Mouse (Mus musculus) limb, embryonic 12.5 days (tissue): ENCODE measurements around the gene Nyap1. TPM values are rescaled to one million over a fixed set of nuclear protein-coding genes. Genes with fewer than 3 reads are reported as not detected.

ENCODE experiments used
- ATAC-seq: fragments of 200-750 bp; cut with Nextera tagmentation; 2 replicates; pipeline ENCODE4 v1.8.0; 2017; ENCODE audit warnings: low read depth, moderate TSS enrichment; ENCODE audit not compliant: insufficient number of reproducible peaks, insufficient read depth, low FRiP score, low TSS enrichment
- H3K27ac ChIP-seq: fragments of 300-500 bp; sonication (generic); 2 replicates; pipeline ENCODE4 v1.5.1; 2016; ENCODE audit warnings: mild to moderate bottlenecking, moderate library complexity
- H3K27me3 ChIP-seq: fragments of 300-500 bp; sonication (generic); 2 replicates; pipeline ENCODE4 v1.6.1; 2016; ENCODE audit warnings: mild to moderate bottlenecking, moderate library complexity
- H3K36me3 ChIP-seq: fragments of 300-500 bp; sonication (generic); 2 replicates; pipeline ENCODE4 v1.6.1; 2016; ENCODE audit warnings: mild to moderate bottlenecking, moderate library complexity
- H3K4me1 ChIP-seq: fragments of 300-500 bp; sonication (generic); replicated peaks from 2 replicates; pipeline ENCODE4 v1.6.1; 2016
- H3K4me2 ChIP-seq: fragments of 300-500 bp; sonication (generic); 2 replicates; pipeline ENCODE4 v1.6.1; 2016; ENCODE audit warnings: mild to moderate bottlenecking, moderate library complexity
- H3K4me3 ChIP-seq: fragments of 300-500 bp; sonication (generic); replicated peaks from 2 replicates; pipeline ENCODE4 v1.5.1; 2016; ENCODE audit warnings: mild to moderate bottlenecking
- H3K9ac ChIP-seq: fragments of 300-500 bp; sonication (generic); replicated peaks from 2 replicates; pipeline ENCODE4 v1.6.1; 2016; ENCODE audit warnings: mild to moderate bottlenecking, moderate library complexity
- H3K9me3 ChIP-seq: fragments of 300-500 bp; sonication (generic); 2 replicates; pipeline ENCODE4 v1.6.1; 2016; ENCODE audit warnings: mild to moderate bottlenecking, moderate library complexity
- WGBS: fragments of 180-500 bp; shearing (Covaris S2); methylation state at CpG from one replicate; pipeline ENCODE4 v1.1.7; 2016; 5-methylcytosine and 5-hydroxymethylcytosine counted together
- polyA plus RNA-seq: library from polyadenylated mRNA; unstranded; fragments of >200 nt; fragmentation: Nextera tagmentation; extraction: Ambion mirVana; gene quantifications from 2 replicates; pipeline ENCODE4 v1.2.1, GENCODE M21; 2016

Gene Nyap1
- polyA plus RNA-seq, 1 experiment from 2014 or later, result 4.5 TPM

DNA sequence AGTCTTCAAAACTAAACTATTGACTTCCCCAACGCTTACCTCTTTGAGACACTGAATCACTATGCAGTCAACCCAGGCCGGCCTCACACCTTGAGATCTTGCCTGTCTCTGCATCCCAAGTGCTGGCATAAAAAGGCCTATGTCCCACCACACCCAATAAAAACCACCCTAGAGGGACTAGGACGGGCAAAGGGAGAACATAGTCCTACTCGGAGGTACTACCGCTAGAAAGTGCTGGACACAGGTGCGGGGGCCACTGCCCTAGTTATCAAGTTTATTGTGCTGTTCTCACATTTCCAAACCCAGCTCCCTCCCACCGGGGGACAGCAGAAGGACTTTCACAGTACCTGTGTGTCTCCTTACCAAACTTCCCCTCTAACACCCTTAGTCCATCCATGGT, 40.3 kb upstream of the Nyap1 start:
- peaks cover 51% of the 10 kb centered on the region for H3K36me3 ChIP-seq
- H3K9ac ChIP-seq, result no peak overlapping the region
- no peak overlapping the region for H3K4me3 ChIP-seq
- no peaks in the 10 kb centered on the region for H3K27me3 ChIP-seq
- H3K9me3 ChIP-seq, result no peaks in the 10 kb centered on the region
- no peak overlapping the region for H3K4me2 ChIP-seq
- WGBS, result 92% methylated on average over 7 of the region's 7 CpGs
- no peak for ATAC-seq
- peaks cover 48% of the 10 kb centered on the region for H3K4me1 ChIP-seq
- H3K27ac ChIP-seq, result no peak overlapping the region

DNA sequence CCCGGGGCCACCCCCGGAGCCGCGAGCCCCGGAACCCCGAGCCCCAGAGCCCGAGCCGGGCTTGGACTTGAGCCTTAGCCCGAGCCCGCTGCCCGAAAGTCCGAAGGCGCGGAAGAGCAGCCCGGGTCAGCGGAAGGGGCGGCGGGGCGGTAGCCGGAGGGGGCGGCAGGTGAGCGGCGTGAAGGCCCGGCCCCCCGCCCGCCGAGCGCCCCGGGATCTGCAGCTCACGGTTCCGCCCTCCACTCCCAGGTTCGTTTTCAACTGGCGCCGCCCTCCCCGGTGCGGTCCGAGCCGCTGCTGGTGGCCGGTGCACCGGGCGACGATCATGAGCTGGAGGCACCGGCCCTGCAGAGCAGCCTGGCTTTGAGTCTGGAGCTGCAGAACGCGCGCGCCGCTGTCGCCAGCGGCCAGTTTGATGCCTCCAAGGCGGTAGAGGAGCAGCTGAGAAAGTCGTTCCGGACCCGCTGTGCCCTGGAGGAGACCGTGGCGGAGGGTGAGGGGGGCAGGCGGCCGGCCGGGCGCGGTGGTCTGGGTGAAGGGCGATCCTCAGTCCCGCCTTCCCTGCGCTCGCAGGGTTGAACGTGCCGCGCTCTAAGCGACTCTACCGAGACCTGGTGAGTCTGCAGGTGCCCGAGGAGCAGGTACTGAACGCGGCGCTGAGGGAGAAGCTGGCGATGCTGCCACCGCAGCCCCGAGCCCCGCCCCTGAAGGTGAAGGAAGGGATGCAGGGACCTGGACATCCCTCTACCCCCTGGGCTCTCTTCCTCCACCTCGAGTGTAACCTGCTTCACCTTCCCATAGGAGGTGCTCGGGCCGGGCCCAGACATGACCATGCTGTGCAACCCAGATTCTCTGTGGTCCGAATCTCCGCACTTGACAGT, 37.9 kb upstream of the Nyap1 start:
- Histone ChIP-seq H3K9ac (peak overlapping the region; percentile 90), H3K4me1 (peaks cover 39% of the 10 kb centered on the region), H3K4me2 (peak overlapping the region; percentile 95), H3K27me3 (no peaks in the 10 kb centered on the region), H3K36me3 (peaks cover 43% of the 10 kb centered on the region), H3K9me3 (no peaks in the 10 kb centered on the region), H3K4me3 (peak overlapping the region; percentile 99), H3K27ac (peak overlapping the region; percentile 92)
- WGBS, result 1% methylated on average over 83 of the region's 83 CpGs
- ATAC-seq, result 0 out of 2 replicates have a peak, but pooled peaks have one; percentile 1

DNA sequence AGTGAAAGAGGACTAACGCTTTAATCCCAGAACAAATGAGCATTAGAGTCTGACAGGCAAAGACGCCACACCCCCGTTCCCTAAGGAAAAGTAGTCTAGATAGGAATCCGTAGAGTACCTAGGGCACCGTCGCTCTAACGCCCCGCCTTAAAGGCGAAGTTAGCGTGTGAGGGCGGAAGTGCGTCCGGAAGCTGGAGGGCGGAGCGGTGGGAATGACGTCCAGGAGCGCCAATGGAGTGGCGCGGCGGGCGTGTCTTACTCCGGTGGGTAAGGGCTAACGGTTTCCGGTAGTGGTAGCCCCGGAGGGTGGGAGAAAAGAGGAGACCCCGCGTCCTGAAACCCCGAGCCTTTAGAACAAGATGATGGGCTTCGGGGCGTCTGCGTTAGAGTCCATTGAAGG, 37.2 kb upstream of the Nyap1 start, which contains the start of gene Ppp1r35:
TSS of gene Ppp1r35 (plus strand) at position 215 of the 400 bp plus-strand sequence.
- no peaks in the 10 kb centered on the region for H3K9me3 ChIP-seq
- peak within 1 kb of the TSS; percentile 90 for H3K9ac ChIP-seq
- peaks cover 32% of the 10 kb centered on the region for H3K4me1 ChIP-seq
- H3K4me2 ChIP-seq, result peak within 1 kb of the TSS; percentile 95
- H3K4me3 ChIP-seq, result peak within 1 kb of the TSS; percentile 99
- no peaks in the 10 kb centered on the region for H3K27me3 ChIP-seq
- H3K27ac ChIP-seq, result peak within 1 kb of the TSS; percentile 92
- H3K36me3 ChIP-seq, result peaks cover 37% of the 10 kb centered on the region
- under 1% methylated on average over 31 of the region's 31 CpGs for WGBS
- peak; percentile 92 for ATAC-seq

DNA sequence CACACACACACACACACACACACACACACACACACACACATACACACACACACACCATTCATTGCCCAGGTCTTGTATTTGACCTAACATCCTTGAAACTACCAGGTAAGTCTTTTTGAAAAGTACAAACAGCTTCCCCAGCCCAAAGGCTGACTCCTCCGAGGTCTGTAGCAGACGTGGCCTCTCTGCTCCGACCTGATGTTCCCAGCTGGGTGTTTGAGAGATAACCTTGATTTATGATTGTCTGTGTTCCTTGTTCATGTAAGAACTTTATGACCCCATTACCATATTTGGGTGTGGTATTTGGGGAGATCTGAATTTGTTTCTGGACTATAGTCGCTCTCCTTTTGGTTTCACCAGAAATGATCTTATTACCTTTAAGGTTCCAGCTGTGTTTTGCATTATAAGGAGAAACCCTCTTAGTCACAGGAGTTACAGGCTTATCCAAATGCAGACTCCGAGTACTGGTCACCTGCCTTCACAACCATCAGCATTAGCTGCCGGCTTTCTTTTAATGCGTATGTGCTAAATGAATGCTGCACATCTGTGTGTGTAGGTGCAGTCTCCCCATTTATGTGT, 35.9 kb upstream of the Nyap1 start:
- Histone ChIP-seq H3K27ac (no peak overlapping the region), H3K4me3 (no peak overlapping the region), H3K4me2 (no peak overlapping the region), H3K4me1 (peaks cover 23% of the 10 kb centered on the region), H3K9ac (no peak overlapping the region), H3K27me3 (no peaks in the 10 kb centered on the region), H3K9me3 (no peaks in the 10 kb centered on the region), H3K36me3 (peaks cover 24% of the 10 kb centered on the region)
- no peak for ATAC-seq
- WGBS, result 73% methylated on average over 7 of the region's 7 CpGs

DNA sequence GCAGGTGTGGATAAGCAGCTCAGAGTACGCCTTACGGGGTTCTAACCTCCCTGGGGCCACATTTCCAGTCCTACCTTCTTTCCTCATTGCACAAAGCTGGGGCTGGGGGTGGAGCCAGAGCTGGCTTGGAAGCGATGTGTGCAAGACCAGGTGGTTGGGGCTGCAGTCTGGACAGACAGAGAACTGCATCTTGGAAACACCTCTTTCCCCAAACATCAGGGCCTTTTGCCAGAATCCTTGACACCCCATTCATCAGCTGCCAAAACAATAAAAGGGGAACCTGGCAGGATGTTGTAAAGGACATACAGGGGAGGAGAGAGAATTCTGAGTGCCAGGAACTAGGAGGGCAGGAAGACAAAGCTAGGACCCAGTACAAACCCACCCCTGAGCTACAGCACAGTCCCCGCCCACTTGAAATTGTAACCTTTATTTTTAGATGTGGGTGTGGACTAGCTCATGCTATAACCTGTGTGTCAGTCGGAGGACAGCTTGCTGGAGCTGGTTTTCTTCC, 35.1 kb upstream of the Nyap1 start:
- Histone ChIP-seq H3K4me1 (peaks cover 23% of the 10 kb centered on the region), H3K27ac (peak overlapping the region; percentile 64; the same call in 1 of the 2 replicates), H3K27me3 (no peaks in the 10 kb centered on the region), H3K36me3 (peaks cover 15% of the 10 kb centered on the region), H3K4me2 (peak overlapping the region; percentile 0; the same call in 1 of the 2 replicates), H3K9me3 (no peaks in the 10 kb centered on the region), H3K4me3 (no peak overlapping the region), H3K9ac (no peak overlapping the region)
- 40% methylated on average over 5 of the region's 5 CpGs for WGBS
- no peak for ATAC-seq

DNA sequence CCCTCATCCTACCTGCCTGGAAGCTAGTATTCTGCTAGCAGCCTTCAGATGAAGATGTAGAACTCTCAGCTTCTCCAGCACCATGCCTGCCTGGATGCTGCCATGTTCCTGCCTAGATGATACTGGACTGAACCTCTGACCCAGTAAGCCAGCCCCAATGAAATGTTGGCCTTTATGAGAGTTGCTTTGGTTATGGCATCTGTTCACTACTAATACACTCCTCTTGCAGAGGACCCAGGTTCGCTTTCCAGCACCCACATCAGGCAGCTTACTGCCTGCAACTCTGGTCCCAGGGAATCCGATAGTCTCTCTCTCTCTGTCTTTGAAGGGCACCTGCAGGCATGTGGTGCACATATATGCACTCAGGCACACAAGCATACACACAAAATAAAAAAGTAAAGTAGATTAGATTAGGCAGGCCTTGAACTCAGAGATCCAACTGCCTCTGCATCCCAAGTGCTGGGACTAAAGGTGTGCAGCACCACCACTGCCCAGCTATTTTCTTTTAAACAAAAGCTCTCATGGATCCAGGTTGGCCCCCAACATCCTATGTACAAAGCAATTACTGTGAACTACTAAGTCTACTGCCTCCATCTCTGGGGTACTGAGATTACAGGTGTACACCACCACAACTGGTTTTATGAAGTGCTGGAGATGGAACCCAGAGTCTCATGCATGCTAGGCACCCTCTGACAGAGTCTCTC, 34.3 kb upstream of the Nyap1 start:
- Histone ChIP-seq H3K9me3 (no peaks in the 10 kb centered on the region), H3K4me2 (peak overlapping the region; percentile 0; the same call in 1 of the 2 replicates), H3K4me1 (peaks cover 23% of the 10 kb centered on the region), H3K4me3 (no peak overlapping the region), H3K9ac (no peak overlapping the region), H3K27ac (no peak overlapping the region), H3K36me3 (peaks cover 8% of the 10 kb centered on the region), H3K27me3 (no peaks in the 10 kb centered on the region)
- 87% methylated on average over 2 of the region's 2 CpGs for WGBS
- ATAC-seq, result no peak

DNA sequence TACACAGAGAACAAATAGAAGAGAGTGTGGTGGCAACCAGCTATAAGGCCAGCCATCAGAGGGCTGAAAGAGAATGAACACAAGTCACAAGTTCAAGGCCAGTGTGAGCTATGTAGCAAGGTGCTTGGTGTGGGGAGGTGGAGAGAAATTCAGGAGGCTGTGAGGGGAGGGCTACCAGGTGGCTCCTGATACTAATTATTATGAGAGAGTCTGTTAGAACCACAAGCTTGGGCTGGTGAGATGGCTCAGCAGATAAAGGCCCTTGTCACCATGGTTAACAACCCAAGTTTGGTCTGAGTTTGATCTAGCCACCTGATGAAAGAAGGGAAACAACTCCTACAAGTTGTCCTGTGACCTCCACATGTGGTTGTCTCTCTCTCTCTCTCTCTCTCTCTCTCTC, 31.3 kb upstream of the Nyap1 start:
- Histone ChIP-seq H3K36me3 (no peaks in the 10 kb centered on the region), H3K4me2 (no peak overlapping the region), H3K27me3 (no peaks in the 10 kb centered on the region), H3K9ac (no peak overlapping the region), H3K27ac (no peak overlapping the region), H3K4me3 (no peak overlapping the region), H3K9me3 (no peaks in the 10 kb centered on the region), H3K4me1 (0 out of 2 replicates have a peak, but pooled peaks cover 5% of the 10 kb centered on the region)
- no peak for ATAC-seq

DNA sequence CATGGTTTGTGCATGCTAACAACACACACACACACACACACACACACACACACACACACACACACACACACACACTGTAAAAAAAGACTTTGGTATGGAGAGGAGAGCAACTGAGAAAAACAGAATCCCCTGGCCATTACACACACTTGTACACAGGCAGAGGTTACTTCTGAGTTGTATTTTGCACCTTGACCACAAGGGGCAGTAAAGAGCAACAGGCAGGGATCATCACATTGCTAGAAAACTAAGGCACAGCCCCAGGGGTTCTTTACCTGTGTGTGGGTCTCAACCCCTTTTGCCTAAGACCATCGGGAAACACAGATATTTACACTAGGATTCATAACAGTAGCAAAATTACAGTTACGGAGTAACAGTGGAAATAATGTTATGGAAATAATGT, 29.3 kb upstream of the Nyap1 start:
- Histone ChIP-seq H3K27me3 (no peaks in the 10 kb centered on the region), H3K4me1 (no peaks in the 10 kb centered on the region), H3K27ac (no peak overlapping the region), H3K9ac (no peak overlapping the region), H3K9me3 (no peaks in the 10 kb centered on the region), H3K4me2 (no peak overlapping the region), H3K4me3 (no peak overlapping the region), H3K36me3 (no peaks in the 10 kb centered on the region)
- 48% methylated on average over 2 of the region's 2 CpGs for WGBS
- 0 out of 2 replicates have a peak, but pooled peaks have one; percentile 12 for ATAC-seq

DNA sequence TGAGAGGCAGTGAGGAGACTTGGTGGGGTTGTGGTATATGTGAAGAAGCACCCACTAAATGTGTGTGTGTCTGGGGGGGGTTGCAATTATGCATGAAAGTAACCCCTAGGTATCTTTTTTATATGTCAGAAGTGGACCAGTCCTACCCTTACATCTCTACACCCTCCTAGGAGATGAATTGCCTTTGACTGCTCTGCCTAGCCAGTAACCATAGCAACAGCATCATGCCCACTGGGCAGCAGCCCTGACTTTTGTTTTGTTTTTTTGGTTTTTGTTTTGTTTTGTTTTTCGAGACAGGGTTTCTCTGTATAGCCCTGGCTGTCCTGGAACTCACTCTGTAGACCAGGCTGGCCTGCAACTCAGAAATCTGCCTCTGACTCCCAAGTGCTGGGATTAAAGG, 27.1 kb upstream of the Nyap1 start:
- no peaks in the 10 kb centered on the region for H3K4me1 ChIP-seq
- no peak overlapping the region for H3K9ac ChIP-seq
- H3K9me3 ChIP-seq, result no peaks in the 10 kb centered on the region
- H3K4me3 ChIP-seq, result no peak overlapping the region
- no peak overlapping the region for H3K27ac ChIP-seq
- H3K4me2 ChIP-seq, result no peak overlapping the region
- WGBS, result 56% methylated on average over 1 of the region's 1 CpGs
- no peaks in the 10 kb centered on the region for H3K36me3 ChIP-seq
- H3K27me3 ChIP-seq, result no peaks in the 10 kb centered on the region
- no peak for ATAC-seq

DNA sequence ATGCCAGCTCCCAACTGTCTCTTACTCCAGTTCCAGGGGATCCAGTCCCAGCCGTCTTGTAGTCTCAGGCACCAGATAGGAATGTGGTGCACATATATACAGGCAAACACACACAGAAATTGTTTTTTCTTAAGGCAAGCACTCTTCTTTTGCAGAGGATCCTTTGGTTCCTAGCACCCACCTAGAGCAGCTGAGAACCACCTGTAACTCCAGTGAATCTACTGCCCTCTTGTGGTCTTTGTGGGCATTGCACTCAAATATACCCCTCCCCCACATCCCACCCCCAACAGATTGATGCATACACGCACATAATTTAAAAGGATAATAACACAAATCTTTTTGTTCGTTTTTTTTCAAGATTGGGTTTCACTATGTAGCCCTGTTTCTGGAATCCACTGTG, 24.9 kb upstream of the Nyap1 start:
- no peaks in the 10 kb centered on the region for H3K27me3 ChIP-seq
- H3K36me3 ChIP-seq, result no peaks in the 10 kb centered on the region
- H3K4me2 ChIP-seq, result no peak overlapping the region
- no peak overlapping the region for H3K9ac ChIP-seq
- H3K9me3 ChIP-seq, result no peaks in the 10 kb centered on the region
- no peaks in the 10 kb centered on the region for H3K4me1 ChIP-seq
- no peak overlapping the region for H3K4me3 ChIP-seq
- no peak for ATAC-seq
- H3K27ac ChIP-seq, result no peak overlapping the region
- WGBS, result 55% methylated on average over 3 of the region's 3 CpGs
